Mouse (Mus musculus) spleen, adult 2 months (tissue): ENCODE data around the gene 1700003E16Rik.

Experiments used
- CTCF ChIP-seq: fragments of 200-500 bp; IDR thresholded peaks from 2 replicates; pipeline ENCODE4 v1.5.1; 2011; ENCODE audit warnings: mild to moderate bottlenecking, inconsistent platforms; ENCODE audit not compliant: insufficient read depth, insufficient read length, insufficient replicate concordance; ENCODE audit errors: extremely low read depth
- POLR2A ChIP-seq: fragments of 200-500 bp; IDR thresholded peaks from 2 replicates; pipeline ENCODE4 v1.6.1; 2011; ENCODE audit warnings: low read depth, low read length, inconsistent platforms

GRCm38 (mm10) chr6:83132176-83132919 lies 23.9 kb upstream of the 1700003E16Rik start:
- TF ChIP-seq POLR2A (no peak), CTCF (no peak)
